Mouse (Mus musculus): ENCODE measurements around the gene Kcnq4.

Gene Kcnq4

GRCm38 (mm10) chr4:120721574-120721973 is 26.8 kb downstream of the Kcnq4 start:
- no peak for DNase-seq

- DNase-seq = no peak
Measured at GRCm38 (mm10) chr4:120719152-120719551, 29.3 kb downstream of the Kcnq4 start.

DNA sequence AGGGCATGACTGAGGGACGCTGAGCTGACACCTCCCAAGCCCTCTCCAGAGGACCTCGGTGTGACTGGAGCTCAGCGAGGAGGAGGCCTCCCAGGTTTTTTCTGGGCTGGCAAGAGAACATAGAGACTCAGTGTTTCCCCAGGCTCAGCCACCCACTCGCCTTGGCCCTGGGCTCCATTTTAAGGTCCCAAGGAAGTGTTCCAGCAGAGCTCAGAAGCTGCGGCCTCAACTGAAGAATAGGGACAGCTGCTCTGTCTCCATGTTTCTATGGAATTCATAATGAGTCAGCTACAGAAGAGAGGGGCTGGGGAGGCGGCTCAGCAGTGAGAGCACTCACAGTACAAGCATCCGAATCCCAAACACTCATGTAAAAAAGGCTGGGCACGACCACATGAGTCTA is 30.8 kb downstream of the Kcnq4 start:
- no peak for DNase-seq

- no peak for DNase-seq
Measured at GRCm38 (mm10) chr4:120716765-120717164, 31.6 kb downstream of the Kcnq4 start.

- DNase-seq = no peak
Measured at GRCm38 (mm10) chr4:120716141-120716571, 32.3 kb downstream of the Kcnq4 start.

- DNase-seq = peak; percentile 37
Measured at GRCm38 (mm10) chr4:120713856-120714497, 34.4 kb downstream of the Kcnq4 start.

DNA sequence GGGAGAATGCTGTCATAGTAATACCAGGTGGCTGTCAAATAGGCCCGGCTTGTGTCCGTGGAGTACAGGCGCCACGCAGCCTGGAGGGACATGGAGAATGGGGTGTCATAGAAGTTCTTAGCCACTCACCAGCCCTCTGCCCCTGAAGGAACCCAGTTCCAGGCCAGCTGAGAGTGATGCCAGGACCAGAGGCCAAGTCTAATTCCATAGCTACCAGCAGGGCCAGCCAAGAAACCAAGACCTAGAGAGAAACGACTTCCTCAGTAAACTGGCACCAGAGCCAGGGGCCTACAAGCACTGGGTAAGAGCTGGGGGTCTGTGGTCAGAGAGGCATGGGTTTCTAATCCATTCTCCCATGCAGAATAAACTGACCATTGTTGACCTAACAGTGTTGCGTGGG is 35.4 kb downstream of the Kcnq4 start:
- no peak for DNase-seq

DNA sequence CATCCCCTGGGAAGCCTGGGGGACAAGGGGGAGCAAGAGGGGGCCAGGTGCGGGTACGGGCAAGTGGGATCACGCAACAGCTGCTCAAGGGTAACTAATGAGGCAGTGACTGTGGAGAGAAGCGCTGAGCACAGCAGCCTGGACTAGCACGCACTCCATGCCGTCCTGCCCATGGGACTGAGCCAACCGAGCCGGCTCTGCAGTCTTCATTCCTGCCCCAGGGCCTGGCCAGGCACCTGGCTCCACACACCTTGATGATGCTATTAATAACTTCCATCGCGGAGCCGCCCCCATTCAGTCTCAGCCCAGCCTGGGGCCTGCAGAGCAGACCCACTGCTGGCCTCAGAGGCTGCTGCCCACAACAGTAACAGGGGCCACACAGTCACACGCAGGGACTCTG is 36.2 kb downstream of the Kcnq4 start:
- DNase-seq = no peak

- DNase-seq = no peak
Measured at GRCm38 (mm10) chr4:120702511-120702910, 45.9 kb downstream of the Kcnq4 start.

GRCm38 (mm10) chr4:120702056-120702455 is 46.4 kb downstream of the Kcnq4 start:
- peak; percentile 54 for DNase-seq

- no peak for DNase-seq
Measured at GRCm38 (mm10) chr4:120701180-120701579, 47.2 kb downstream of the Kcnq4 start.

- DNase-seq = no peak
Measured at GRCm38 (mm10) chr4:120697799-120698484, 50.5 kb downstream of the Kcnq4 start.

DNA sequence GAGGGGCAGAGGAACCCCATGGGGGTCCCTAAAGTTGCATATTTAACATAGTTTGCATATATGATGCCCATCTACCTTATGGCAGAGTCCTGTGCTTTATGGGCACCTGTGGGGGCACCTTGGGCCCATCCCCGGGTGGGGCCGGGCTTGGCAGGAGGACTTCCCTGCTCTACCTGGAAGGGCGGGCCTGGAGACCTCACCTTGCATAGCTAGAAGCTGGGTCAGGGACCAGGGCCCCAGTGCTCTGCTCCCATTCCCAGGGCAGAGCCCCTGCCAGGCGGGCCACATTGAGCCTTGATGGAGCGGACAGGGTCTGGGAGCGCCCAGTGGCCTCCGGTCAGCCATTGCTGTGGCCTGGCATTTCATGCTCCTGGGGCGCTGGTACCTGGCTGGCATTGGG is 51.1 kb downstream of the Kcnq4 start:
- DNase-seq = no peak

DNA sequence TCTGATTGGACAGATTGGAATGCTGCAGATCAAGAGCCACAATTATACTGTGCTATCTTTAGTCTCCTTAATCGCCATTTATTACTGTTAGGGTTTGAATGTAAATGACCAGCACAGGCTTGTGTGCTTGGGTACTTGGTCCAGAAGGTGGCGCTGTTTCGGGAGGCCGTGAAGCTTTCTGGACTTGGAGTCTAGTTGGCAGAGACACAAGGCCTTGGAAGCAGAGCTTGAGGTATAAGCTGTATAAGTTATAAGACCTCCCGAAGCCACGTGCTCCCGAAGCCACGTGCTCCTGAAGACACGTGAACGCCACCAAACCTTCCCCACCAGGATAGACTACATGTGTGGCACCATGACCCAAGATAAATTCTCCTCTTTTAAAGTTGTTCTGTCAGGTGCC is 55.7 kb downstream of the Kcnq4 start:
- peak; percentile 52 for DNase-seq

GRCm38 (mm10) chr4:120689317-120689716 is 59.1 kb downstream of the Kcnq4 start:
- no peak for DNase-seq

GRCm38 (mm10) chr4:120687282-120687681 is 61.1 kb downstream of the Kcnq4 start:
- DNase-seq = no peak

GRCm38 (mm10) chr4:120683278-120683997 is 65.0 kb downstream of the Kcnq4 start:
- no peak for DNase-seq

- peak; percentile 73 for DNase-seq
Measured at GRCm38 (mm10) chr4:120682168-120682567, 66.2 kb downstream of the Kcnq4 start.

DNA sequence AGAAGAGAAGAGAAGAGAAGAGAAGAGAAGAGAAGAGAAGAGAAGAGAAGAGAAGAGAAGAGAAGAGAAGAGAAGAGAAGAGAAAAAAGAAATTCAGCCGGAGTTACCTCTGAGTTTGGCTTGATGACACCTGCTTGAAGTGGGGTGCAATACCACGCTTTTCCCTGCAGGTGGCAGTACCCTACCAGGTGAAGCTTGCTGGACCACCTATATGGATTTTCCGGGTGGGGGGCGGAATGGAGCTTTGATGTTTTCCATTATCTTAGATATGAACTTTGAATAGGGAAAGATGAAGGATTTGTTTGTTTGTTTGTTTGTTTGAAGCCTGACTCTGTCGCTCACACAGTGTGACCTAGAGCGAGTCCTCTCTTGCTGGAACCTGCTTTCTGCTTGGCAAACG is 67.5 kb downstream of the Kcnq4 start:
- DNase-seq = no peak

DNA sequence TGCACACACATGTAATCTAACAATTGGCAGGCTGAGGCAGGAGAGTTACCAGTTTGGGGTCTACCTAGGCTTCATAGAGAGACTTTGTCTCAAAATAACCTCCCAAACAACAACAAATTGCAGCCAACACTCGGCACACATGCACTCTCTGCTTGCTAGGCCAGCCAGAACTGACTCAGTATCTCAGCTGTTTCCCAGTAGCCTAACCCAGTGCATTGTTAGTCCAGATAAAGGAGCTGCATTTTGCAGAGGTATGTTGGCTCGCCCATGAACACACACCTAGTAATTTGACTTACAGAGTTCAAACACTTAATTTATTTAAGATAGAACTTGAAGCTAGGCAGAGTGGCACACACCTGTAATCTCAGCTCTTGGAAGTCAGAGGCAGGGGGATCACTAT is 72.8 kb downstream of the Kcnq4 start:
- no peak for DNase-seq

DNA sequence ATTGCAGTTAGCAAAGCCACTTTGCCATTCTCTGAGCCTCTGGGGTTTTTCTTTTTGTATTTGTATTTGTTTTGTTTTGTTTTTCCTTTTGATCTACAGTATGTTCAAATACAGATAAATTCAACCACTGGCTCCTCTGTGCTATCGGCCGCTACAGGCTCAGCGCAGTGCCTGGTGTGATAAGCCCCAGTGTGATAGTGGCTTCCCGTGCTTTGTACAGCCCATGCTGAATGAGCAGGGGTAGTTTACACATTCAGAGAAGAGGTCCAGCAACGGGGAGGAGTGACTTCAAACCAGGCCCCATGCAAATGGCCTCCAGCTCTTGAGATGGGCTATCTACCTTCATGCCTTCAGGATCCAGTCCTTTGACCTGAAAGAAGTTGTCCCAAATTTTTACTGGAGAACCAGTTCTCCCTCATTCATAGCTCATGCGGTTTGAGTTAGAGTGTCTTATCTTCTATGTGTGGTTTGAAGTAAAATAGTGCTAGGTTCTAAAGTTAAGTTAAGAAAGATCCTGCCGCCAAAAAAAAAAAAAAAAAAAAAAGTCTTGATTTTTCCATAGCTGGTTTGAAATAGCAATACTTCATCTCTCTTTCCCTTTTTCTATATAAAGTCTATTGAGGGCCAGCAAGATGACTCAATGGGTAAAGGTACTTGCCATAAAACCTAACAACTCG is 73.5 kb downstream of the Kcnq4 start:
- DNase-seq = no peak

- no peak for DNase-seq
Measured at GRCm38 (mm10) chr4:120673606-120674005, 74.8 kb downstream of the Kcnq4 start.

GRCm38 (mm10) chr4:120671046-120671445 is 77.4 kb downstream of the Kcnq4 start:
- no peak for DNase-seq

Data from cerebellum, adult 11-12 months (tissue).